Mouse (Mus musculus) frontal cortex, postnatal 25 days (tissue): Measurements from ENCODE around the gene Cfl2.

Source experiments
- DNase-seq, 2 experiments: peaks; one replicate each; pipeline ENCODE4 v3.0.0; 2022; ENCODE audit warnings: low spot score in 2 of 2

The Cfl2 gene

DNA sequence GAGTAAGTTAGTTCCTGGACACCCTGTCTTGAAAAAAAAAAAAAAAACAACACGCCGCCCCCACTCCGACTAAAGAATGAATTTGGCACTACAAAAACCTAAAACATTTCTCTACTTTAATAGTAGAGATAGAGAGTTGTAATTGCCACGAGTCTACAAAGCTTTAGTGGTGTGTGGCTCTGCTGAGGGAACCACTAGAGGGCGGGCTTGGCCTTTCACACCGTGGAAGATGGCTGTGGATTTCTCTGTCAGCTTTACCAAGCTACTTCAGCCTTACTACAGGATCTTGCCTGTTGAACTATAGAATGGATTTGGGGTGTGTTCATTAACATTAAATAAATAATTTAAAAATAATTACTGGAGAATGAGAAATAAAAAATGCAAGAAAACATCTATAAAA lies 32.1 kb downstream of the Cfl2 start:
- DNase-seq: peak; percentile 64 to 69

DNA sequence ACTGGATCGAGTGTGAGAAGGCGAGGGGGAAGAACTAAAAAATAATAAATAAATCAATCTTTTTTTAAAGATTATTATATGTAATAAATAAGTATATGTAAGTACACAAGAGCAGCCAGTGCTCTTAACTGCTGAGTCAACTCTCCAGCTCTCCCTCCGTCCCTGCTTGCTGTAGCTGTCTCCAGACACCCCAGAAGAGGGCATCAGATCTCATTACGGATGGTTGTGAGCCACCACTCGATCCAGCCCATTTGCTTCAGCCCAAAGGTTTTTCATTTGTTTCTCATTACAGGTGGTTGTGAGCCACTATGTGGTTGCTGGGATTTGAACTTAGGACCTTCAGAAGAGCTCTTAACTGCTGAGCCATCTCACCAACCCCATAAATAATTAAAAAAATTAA lies 32.8 kb downstream of the Cfl2 start:
- DNase-seq: no peak

- no peak for DNase-seq
Measured at GRCm38 (mm10) chr12:54828043-54828442, 34.6 kb downstream of the Cfl2 start.

DNA sequence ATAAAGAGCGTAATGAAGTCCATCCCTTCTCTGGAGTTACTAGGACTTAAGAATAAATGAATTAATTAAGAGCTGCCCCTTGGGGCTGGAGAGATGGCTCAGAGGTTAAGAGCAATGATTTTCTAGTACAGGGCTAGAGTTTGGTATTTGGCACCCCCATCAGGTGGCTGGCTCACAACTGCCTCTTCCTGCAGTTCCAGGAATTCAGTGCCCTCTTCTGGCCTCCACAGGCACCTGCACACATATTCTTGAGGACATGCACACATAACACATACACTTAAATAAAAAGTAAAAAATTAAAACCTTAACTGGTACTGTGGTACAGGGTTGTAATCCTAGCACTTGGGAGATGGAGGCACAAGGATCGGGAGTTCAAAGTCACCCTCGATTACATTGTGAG lies 37.5 kb downstream of the Cfl2 start:
- DNase-seq: no peak

DNA sequence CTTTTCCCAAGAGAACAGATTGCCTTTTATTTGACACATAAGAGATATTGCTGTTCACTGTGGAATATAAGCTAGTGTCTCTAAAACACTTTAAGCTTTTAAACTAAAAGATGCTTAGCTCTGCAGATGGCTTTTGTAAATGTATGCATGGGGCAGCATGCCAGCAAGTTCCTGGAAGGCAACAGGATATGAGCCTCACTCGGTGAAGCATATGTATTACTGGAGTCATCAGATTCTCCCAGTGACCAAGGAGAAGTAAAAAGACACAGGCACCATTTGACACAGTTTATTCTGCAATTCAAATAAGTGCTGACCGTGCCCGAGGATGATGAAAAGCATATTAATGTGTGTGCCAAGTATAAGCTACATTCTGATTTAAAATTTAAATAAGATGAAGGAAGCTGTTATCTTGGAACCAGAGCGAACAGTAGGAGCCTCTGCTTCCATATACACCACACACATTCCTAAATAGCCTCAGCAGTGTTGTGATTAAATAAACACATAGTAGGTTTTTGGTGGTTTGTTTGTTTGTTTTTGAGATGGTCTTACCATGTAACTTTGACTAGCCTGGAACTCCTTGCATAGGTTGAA lies 39.7 kb downstream of the Cfl2 start:
- DNase-seq: peak; percentile 42 to 46

GRCm38 (mm10) chr12:54820684-54821161 lies 42.0 kb downstream of the Cfl2 start:
- DNase-seq: no peak

DNA sequence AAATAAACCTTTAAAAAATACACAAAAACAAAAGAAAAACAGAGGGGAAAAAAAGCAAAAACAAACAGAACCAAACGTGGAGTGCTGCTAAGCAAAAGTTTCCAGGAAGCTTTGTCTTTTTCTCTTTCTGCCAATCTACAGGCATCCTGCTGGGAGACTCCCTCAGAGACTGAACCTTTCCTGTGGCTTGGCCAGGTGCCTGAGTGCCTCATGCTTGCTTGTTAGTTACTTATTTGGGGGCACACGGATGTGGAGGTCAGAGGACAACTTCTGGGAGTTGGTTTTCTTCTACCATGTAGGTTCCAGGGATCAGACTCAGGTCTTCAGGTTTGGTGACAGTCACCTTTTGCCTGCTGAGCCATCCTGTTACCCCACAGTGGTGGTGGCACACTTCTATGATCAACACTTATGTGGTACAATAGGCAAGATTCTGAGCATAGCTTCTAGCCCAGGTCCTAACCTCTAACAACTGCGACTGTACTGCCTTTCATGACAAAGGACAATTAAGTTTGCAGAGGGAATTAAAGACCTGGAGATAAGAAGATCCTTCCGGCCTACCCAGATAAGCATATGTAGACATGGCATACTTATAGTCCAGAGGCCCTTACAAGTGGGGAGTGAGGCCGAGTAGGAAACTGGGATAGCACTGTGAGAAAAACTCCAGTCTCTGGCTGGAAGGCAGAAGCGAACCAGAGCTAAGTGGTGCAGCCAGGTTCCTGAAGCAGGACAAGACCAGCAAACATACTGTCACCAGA lies 43.3 kb downstream of the Cfl2 start:
- DNase-seq: no peak

- DNase-seq: no peak
Measured at GRCm38 (mm10) chr12:54810142-54810541, 52.5 kb downstream of the Cfl2 start.
